Mouse (Mus musculus) kidney, postnatal 14 days (tissue): Measurements from ENCODE around the gene Fdxr.

Experiments used
- DNase-seq: peaks from one replicate; pipeline ENCODE4 v3.0.0; 2022; ENCODE audit warnings: mixed read lengths

The Fdxr gene

GRCm38 (mm10) chr11:115267061-115267883 is 9.6 kb downstream of the Fdxr start, which contains the start of gene Grin2c:
Grin2c (minus strand) TSS chr11:115267243.
- no peak for DNase-seq

- DNase-seq: no peak
Measured at GRCm38 (mm10) chr11:115266400-115266778, 10.5 kb downstream of the Fdxr start.

- no peak for DNase-seq
Measured at GRCm38 (mm10) chr11:115265771-115266399, 11.0 kb downstream of the Fdxr start.

- no peak for DNase-seq
Measured at GRCm38 (mm10) chr11:115264862-115265668, 11.8 kb downstream of the Fdxr start.

- no peak for DNase-seq
Measured at GRCm38 (mm10) chr11:115264136-115264861, 12.6 kb downstream of the Fdxr start.

- DNase-seq: no peak
Measured at GRCm38 (mm10) chr11:115262954-115263353, 13.9 kb downstream of the Fdxr start.

GRCm38 (mm10) chr11:115259134-115259533 is 17.7 kb downstream of the Fdxr start:
- DNase-seq: no peak

- DNase-seq: peak; percentile 32
Measured at GRCm38 (mm10) chr11:115257775-115258510, 18.9 kb downstream of the Fdxr start.

- no peak for DNase-seq
Measured at GRCm38 (mm10) chr11:115251258-115251657, 25.6 kb downstream of the Fdxr start.

GRCm38 (mm10) chr11:115250405-115251090 is 26.3 kb downstream of the Fdxr start:
- no peak for DNase-seq

GRCm38 (mm10) chr11:115249721-115250404 is 27.0 kb downstream of the Fdxr start:
- no peak for DNase-seq

- DNase-seq: no peak
Measured at GRCm38 (mm10) chr11:115247945-115248344, 28.9 kb downstream of the Fdxr start.

GRCm38 (mm10) chr11:115247240-115247639 is 29.6 kb downstream of the Fdxr start:
- no peak for DNase-seq

- no peak for DNase-seq
Measured at GRCm38 (mm10) chr11:115246386-115246785, 30.5 kb downstream of the Fdxr start.

GRCm38 (mm10) chr11:115244840-115245239 is 32.0 kb downstream of the Fdxr start:
- DNase-seq: no peak

GRCm38 (mm10) chr11:115243783-115244182 is 33.1 kb downstream of the Fdxr start:
- no peak for DNase-seq

- DNase-seq: no peak
Measured at GRCm38 (mm10) chr11:115242746-115243145, 34.1 kb downstream of the Fdxr start.

- DNase-seq: no peak
Measured at GRCm38 (mm10) chr11:115241402-115241801, 35.4 kb downstream of the Fdxr start.

GRCm38 (mm10) chr11:115236570-115236969 is 40.3 kb downstream of the Fdxr start:
- no peak for DNase-seq

- DNase-seq: peak; percentile 55
Measured at GRCm38 (mm10) chr11:115234320-115235044, 42.4 kb downstream of the Fdxr start.
